Mouse (Mus musculus): ENCODE data around the gene Klhdc8b. TPM values are rescaled to one million over a fixed set of nuclear protein-coding genes. Genes with fewer than 3 reads are reported as not detected.
A peak's percentile ranks its signal among the peaks of the same experiment; 100 is the strongest.

Klhdc8b gene
- 6.6 and 6.7 TPM in 2 replicates for total RNA-seq (2012; rRNA removed)

DNA sequence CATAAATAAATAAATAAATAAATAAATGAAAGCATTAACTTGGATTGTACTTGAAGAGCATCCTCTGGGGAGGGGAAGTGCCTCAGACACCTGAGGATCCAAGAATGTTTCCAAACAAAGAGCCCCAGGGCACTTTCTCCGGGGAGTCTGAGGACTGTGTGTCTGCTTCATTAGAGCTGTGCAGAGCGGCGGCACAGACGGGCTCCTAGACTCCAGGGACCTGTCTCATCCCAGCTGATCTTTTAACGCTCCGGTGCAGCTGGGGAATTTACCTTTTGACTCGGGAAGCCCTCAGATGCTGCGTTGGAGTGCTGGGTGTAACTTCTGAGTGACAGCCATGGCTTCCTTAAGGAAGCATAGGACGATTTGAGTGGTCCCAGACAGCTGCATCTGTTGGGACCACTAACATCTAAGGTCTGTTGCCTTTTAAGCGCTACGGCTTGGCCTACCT is at the start of gene Klhdc8b:
Gene Klhdc8b, minus strand, starts transcription at position 401 of the 451 bp plus-strand sequence.
- DNase-seq (ENCODE audit: low read depth, low spot score): no peak
- in situ Hi-C loops (cut with MboI; ENCODE audit: low sequenced_read_pairs in 2 of 2, unreplicated experiment in 2 of 2): no loop called here
- H3K9ac ChIP-seq (ENCODE audit: insufficient read depth, low read depth, low read length, poor library complexity, severe bottlenecking): peak within 1 kb of the TSS; percentile 99
- TF ChIP-seq HCFC1 (IDR thresholded peaks at IDR 0.05; ENCODE audit: borderline replicate concordance, insufficient read depth, low read length): no peak
- no peak for TF ChIP-seq ZNF384 (IDR thresholded peaks at IDR 0.05; ENCODE audit: low read depth, low read length)
- TF ChIP-seq MAFK (IDR thresholded peaks at IDR 0.05; ENCODE audit: insufficient read depth, low read depth, low read length): no peak
- TF ChIP-seq ZC3H11A (IDR thresholded peaks at IDR 0.05; ENCODE audit: borderline replicate concordance, low read depth, low read length): no peak
- no peak for TF ChIP-seq CHD2 (IDR thresholded peaks at IDR 0.05; ENCODE audit: low read depth, low read length)
- H3K36me3 ChIP-seq (ENCODE audit: control insufficient read depth, insufficient read depth, low read length, poor library complexity, severe bottlenecking): peaks cover 14% of the 10 kb centered on the region
- H3K4me3 ChIP-seq (ENCODE audit: insufficient read depth in 1 of 2, low read depth in 1 of 2, low read length in 2 of 2, poor library complexity in 1 of 2, severe bottlenecking in 1 of 2): peak within 1 kb of the TSS; percentile 83 to 99
- H3K9me3 ChIP-seq (ENCODE audit: control insufficient read depth, insufficient read depth, low read depth, low read length): no peaks in the 10 kb centered on the region
- H3K4me1 ChIP-seq (ENCODE audit: control insufficient read depth in 2 of 2, insufficient read depth in 2 of 2, low read length in 2 of 2, poor library complexity in 1 of 2): peaks cover 4 to 19% of the 10 kb centered on the region in 2 experiments
- peak within 1 kb of the TSS; percentile 92 for H3K27ac ChIP-seq (ENCODE audit: insufficient read depth, low read depth, low read length, poor library complexity, severe bottlenecking)

DNA sequence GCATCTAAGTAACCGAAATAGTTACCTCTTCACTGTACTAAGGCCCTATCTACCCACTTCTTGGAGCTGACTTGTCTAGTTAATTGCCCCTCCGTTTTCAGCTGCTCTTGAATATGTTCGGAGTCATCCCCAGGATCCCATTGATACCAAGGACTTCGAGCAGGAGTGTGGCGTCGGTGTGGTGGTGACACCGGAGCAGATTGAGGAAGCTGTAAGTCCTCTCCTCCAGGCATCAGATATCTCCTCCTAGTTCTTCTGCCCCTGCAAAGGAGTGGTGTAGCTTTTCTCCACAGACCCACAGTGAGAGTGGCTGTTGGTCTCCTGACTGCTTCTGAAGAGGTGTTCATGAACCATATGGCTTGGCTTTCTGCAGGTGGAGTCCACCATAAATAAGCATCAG is 47.4 kb upstream of the Klhdc8b start:
- Histone ChIP-seq H3K9ac (ENCODE audit: insufficient read depth, low read depth, low read length, poor library complexity, severe bottlenecking) (peak overlapping the region; percentile 90; the same call in 1 of the 2 replicates), H3K27ac (ENCODE audit: insufficient read depth, low read depth, low read length, poor library complexity, severe bottlenecking) (no peak overlapping the region), H3K36me3 (ENCODE audit: control insufficient read depth, insufficient read depth, low read length, poor library complexity, severe bottlenecking) (peaks cover 35% of the 10 kb centered on the region), H3K9me3 (ENCODE audit: control insufficient read depth, insufficient read depth, low read depth, low read length) (no peaks in the 10 kb centered on the region), H3K4me1 (ENCODE audit: control insufficient read depth in 2 of 2, insufficient read depth in 2 of 2, low read length in 2 of 2, poor library complexity in 1 of 2) (no peaks in the 10 kb centered on the region), H3K4me3 (ENCODE audit: insufficient read depth in 1 of 2, low read depth in 1 of 2, low read length in 2 of 2, poor library complexity in 1 of 2, severe bottlenecking in 1 of 2) (peak overlapping the region; percentile 88 to 90)
- TF ChIP-seq HCFC1 (IDR thresholded peaks at IDR 0.05; ENCODE audit: borderline replicate concordance, insufficient read depth, low read length) (no peak), ZNF384 (IDR thresholded peaks at IDR 0.05; ENCODE audit: low read depth, low read length) (no peak), CHD2 (IDR thresholded peaks at IDR 0.05; ENCODE audit: low read depth, low read length) (no peak), MAFK (IDR thresholded peaks at IDR 0.05; ENCODE audit: insufficient read depth, low read depth, low read length) (no peak), ZC3H11A (IDR thresholded peaks at IDR 0.05; ENCODE audit: borderline replicate concordance, low read depth, low read length) (no peak)
- no peak for DNase-seq (ENCODE audit: low read depth, low spot score)
- in situ Hi-C loops (cut with MboI; ENCODE audit: low sequenced_read_pairs in 2 of 2, unreplicated experiment in 2 of 2): no loop called here

DNA sequence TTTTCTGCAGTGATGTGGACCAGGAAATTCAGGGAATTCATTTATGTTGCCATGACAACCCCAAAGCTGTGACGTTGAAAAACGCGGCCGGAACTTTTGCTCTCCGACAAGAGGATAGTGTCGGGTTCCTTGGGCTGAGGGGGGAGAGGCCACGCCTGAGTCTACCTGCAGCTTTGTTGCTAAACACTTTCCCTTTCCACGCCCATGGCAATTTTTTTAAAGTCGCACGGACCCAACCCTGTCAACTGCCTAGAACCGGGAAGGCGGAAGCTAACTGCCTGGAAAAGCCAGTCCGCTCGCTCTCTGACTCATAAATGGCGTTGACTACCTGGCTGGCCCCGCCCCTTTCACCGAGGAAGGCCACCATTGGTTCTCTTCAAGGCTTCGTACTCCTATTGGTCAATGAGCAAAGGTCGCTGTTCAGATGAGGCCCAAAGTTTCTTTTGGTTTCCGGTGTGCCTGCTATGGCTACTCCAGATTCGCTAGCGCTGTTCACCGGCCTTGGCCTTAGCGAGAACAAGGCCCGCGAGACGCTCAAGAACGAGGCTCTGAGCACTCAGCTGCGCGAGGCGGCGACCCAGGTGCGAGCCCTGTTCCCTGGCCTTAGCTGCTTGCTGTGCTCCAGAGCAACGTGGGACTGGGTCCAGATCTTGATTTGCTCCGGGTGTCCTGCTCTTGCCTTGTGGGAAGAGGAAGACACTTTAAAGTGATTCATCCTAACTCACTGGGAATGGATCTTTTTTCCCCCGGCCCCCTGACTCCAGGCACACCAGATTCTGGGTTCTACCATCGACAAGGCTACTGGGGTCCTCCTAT is 46.4 kb upstream of the Klhdc8b start, which contains the start of gene Qars:
Gene Qars, plus strand, starts transcription at position 88 of the 816 bp plus-strand sequence.
- peak; percentile 98 for DNase-seq (ENCODE audit: low read depth, low spot score)
- H3K27ac ChIP-seq (ENCODE audit: insufficient read depth, low read depth, low read length, poor library complexity, severe bottlenecking): peak within 1 kb of the TSS; percentile 42; the same call in 1 of the 2 replicates
- no peaks in the 10 kb centered on the region for H3K4me1 ChIP-seq (ENCODE audit: control insufficient read depth in 2 of 2, insufficient read depth in 2 of 2, low read length in 2 of 2, poor library complexity in 1 of 2)
- H3K4me3 ChIP-seq (ENCODE audit: insufficient read depth in 1 of 2, low read depth in 1 of 2, low read length in 2 of 2, poor library complexity in 1 of 2, severe bottlenecking in 1 of 2): peak within 1 kb of the TSS; percentile 88 to 90
- TF ChIP-seq ZNF384 (IDR thresholded peaks at IDR 0.05; ENCODE audit: low read depth, low read length): peak; percentile 87
- TF ChIP-seq ZC3H11A (IDR thresholded peaks at IDR 0.05; ENCODE audit: borderline replicate concordance, low read depth, low read length): no peak
- peak within 1 kb of the TSS; percentile 90 for H3K9ac ChIP-seq (ENCODE audit: insufficient read depth, low read depth, low read length, poor library complexity, severe bottlenecking)
- peaks cover 28% of the 10 kb centered on the region for H3K36me3 ChIP-seq (ENCODE audit: control insufficient read depth, insufficient read depth, low read length, poor library complexity, severe bottlenecking)
- in situ Hi-C loops (cut with MboI; ENCODE audit: low sequenced_read_pairs in 2 of 2, unreplicated experiment in 2 of 2): no loop called here
- no peaks in the 10 kb centered on the region for H3K9me3 ChIP-seq (ENCODE audit: control insufficient read depth, insufficient read depth, low read depth, low read length)

DNA sequence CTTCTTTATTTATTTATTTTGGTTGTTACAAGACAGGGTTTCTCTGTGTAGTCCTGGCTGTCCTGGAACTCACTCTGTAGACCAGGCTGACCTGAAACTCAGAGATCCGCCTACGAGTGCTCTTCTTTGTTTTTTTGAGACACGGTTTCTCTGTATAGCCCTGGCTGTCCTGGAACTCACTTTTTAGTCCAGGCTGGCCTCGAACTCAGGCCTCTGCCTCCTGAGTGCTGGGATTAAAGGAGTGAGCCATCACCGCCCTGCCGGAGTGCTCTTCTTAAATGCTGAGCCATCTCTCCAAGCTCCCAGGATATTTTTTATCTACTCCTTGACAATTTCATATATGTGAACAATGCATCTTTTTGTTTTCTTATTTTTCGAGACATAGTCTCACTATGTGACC is 45.5 kb upstream of the Klhdc8b start:
- Histone ChIP-seq H3K27ac (ENCODE audit: insufficient read depth, low read depth, low read length, poor library complexity, severe bottlenecking) (no peak overlapping the region), H3K4me3 (ENCODE audit: insufficient read depth in 1 of 2, low read depth in 1 of 2, low read length in 2 of 2, poor library complexity in 1 of 2, severe bottlenecking in 1 of 2) (no peak overlapping the region), H3K9ac (ENCODE audit: insufficient read depth, low read depth, low read length, poor library complexity, severe bottlenecking) (no peak overlapping the region), H3K4me1 (ENCODE audit: control insufficient read depth in 2 of 2, insufficient read depth in 2 of 2, low read length in 2 of 2, poor library complexity in 1 of 2) (no peaks in the 10 kb centered on the region), H3K36me3 (ENCODE audit: control insufficient read depth, insufficient read depth, low read length, poor library complexity, severe bottlenecking) (peaks cover 22% of the 10 kb centered on the region), H3K9me3 (ENCODE audit: control insufficient read depth, insufficient read depth, low read depth, low read length) (no peaks in the 10 kb centered on the region)
- TF ChIP-seq HCFC1 (IDR thresholded peaks at IDR 0.05; ENCODE audit: borderline replicate concordance, insufficient read depth, low read length) (no peak), ZC3H11A (IDR thresholded peaks at IDR 0.05; ENCODE audit: borderline replicate concordance, low read depth, low read length) (no peak), MAFK (IDR thresholded peaks at IDR 0.05; ENCODE audit: insufficient read depth, low read depth, low read length) (no peak), CHD2 (IDR thresholded peaks at IDR 0.05; ENCODE audit: low read depth, low read length) (no peak), ZNF384 (IDR thresholded peaks at IDR 0.05; ENCODE audit: low read depth, low read length) (no peak)
- no peak for DNase-seq (ENCODE audit: low read depth, low spot score)
- in situ Hi-C loops (cut with MboI; ENCODE audit: low sequenced_read_pairs in 2 of 2, unreplicated experiment in 2 of 2): no loop called here
